Mouse (Mus musculus) thymus, postnatal 14 days (tissue): ENCODE measurements around the gene Pde4d.
A peak's percentile ranks its signal among the peaks of the same experiment; 100 is the strongest.

Source experiments
- DNase-seq: peaks from one replicate; pipeline ENCODE4 v3.0.0; 2021

The Pde4d gene

DNA sequence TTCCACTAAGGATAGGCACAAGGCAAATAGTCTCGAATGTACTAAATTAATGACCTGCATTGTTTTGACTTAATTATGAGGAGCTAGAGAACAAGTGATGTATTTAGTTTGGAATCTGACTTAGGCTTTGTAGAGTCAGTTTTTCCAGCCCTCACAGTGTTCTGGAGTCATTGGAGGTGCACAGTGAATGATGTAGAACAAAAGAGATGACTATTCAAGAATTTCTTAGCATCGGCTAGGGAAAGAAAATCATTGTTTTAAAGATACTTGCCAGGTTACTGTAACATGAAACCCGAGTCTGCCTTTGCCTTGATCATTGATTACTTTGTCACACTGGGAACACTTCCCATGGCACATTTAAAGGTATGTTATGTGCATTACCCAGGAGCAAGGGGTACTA, 1089.6 kb downstream of the Pde4d start:
- DNase-seq: no peak

DNA sequence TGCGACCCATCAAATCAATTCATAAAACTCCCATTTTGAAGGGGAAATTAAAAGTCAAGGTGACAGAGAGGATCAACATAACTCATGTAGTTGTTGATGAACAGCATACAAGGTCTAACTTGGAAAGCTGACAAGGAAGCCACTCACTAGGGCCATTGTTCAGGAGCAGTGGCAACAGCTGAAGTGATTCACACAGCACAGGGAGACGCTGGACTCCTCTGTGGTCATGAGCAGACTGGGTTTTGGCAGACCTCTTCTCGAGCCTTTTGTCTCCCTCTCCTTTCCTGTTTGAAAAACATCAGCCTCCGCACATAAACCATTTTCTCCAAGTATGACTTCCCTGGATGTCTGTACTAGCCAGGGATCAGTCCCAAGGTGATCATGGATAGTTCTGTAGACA, 1094.9 kb downstream of the Pde4d start:
- DNase-seq: no peak

DNA sequence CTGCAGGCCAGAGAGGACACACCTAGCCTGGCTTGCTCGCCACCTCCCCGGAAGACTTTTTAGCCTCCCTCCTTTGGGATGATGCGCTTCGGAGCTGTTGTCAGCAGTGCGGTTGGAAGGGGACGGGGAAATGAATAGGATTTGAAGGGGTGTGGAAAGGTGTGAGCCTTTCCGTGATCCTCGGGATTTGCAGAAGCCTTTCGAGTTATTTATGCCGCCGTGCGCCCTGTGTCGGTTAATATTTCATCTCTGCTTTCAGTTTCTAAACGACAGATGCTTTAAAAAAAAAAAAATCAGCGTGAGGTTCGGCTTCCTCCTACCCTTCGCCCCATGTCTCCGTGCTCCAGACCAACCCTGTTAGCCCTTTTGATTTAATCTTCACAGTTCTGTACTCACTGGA, 1096.6 kb downstream of the Pde4d start:
- no peak for DNase-seq

DNA sequence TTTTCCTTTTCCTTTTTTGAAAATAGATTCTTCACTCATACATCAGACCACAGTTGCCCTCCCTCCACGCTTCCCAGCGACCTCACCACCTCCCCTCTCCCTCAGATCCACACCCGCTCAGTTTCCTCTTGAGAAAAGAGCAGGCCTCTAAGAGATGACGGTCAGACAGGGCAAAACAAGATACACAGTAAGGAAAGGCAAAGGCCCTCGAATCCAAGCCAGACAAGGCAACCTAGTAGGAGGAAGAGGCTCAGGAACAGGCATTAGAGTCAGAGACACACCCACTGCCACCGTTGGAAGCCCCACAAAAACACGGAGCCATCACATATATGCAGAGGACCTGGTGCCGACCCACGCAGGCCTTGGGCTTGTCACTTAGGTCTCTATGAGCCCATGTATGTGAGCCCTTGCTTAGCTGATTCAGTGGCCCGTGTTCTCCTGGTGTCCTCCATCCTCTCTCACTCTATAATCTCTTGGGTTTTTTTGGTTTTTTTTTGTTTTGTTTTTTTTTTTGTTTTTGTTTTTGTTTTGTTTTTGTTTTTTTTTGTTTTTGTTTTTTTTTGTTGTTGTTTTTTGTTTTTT, 1097.3 kb downstream of the Pde4d start:
- DNase-seq: no peak

DNA sequence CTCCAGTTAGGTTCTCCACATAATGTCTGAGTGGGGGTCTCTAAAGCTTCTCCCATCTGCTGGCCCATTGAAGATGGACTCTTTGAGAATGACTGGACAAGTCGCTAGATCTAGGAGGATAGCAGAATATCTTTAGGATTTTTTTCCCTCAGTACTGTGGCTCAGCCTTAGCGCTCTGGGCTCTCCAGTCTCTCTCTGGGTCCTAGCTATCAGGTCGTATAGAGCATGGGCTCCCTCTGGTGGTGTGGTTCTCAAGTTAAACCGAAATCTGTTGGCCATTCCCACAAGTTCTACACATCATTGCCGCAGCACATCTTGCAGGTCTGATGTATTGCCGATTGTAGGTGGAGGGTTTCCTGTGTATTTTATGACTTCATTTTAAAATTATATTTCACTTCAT, 1098.0 kb downstream of the Pde4d start:
- peak; percentile 81 for DNase-seq

DNA sequence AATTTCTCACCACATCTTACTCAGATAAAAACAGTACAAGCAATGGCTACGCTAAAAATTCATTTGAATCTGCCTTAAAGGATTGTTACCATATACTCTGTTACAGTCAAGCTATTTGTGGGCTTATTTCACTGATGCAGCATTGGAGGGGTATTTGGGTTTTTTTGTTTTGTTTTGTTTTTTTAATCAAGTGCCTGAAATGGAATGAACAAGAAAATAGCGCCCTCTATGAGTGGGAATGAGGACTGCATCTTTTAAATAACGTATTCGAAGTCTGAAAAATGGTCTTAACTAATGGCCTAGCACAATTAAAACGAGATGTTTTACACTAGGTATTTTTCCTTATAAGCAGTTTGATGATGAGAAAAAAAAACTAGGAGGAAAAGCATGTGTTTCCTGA, 1098.5 kb downstream of the Pde4d start:
- peak; percentile 23 for DNase-seq

DNA sequence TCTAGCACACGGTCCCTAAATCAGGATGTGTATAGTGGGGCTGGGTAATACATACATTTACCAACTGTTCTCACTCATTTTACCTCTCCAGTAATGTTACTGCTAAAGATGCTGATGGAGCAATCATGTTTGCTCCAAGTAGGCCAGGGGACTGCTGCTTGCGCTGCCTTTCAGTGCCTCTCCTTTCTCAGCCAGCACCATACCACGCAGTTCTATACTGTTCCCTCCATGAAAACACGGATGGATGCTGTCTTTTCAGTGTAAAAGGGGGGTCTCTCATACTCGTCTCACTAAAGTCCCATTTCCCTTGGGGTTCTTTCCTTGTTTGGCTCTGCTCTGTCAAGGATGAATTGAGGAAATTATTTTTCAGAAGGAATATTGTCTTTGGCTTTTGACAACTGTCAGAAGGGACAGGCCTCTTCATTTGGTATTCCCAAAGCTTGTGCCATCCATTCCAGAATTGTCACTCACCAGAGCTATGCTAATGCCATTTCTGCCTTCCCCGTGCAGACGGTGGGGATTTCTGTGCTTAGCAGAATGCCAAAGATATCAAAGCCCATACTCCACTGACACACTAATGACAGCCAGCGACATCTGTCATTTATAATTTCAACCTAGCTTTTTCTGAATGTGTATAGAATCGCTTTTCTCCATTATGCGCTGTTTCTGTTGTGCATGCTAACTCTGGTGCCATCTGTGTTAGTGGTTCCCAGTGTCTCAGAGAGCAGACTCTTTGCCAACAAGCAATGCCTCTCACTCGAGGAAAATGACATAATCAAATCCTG, 1099.2 kb downstream of the Pde4d start:
- no peak for DNase-seq

DNA sequence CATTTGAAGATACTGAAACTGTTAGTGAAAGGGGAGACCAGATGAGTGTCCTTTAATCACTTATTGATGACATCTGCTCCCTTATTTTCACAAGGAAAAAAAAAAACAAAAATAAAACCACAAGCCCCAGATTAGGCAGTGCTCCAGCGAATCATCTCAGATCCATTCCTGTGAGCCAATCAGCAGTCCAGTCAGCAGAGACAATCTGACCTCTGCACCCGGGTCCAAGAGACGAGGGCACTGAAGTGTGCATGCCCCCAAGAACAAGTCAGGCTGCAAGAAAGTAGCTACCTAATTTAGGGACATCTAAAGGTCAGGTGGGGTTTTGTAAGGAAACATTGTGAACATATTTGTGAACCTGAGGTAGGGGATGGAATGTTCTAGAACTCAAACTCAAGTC, 1102.1 kb downstream of the Pde4d start:
- DNase-seq: no peak

DNA sequence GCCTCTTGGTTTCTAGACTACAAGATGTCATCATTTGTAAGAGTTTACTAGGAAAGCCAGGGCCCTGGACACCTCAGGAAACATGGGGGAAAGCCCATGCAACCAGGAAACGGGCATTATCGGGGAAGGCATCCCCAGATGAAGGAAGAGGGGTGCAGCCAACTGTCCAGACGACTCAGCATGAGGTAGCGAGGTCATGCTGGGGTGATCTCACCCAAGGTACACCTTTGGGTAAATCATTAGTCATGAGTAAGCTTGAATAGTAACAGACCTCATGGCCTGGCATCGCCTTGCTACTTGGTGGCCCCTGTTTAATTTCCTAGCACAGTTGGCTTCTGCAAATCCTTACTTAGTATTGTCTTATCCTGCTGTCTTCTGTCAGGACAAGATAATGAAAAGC, 1105.8 kb downstream of the Pde4d start:
- DNase-seq: no peak

DNA sequence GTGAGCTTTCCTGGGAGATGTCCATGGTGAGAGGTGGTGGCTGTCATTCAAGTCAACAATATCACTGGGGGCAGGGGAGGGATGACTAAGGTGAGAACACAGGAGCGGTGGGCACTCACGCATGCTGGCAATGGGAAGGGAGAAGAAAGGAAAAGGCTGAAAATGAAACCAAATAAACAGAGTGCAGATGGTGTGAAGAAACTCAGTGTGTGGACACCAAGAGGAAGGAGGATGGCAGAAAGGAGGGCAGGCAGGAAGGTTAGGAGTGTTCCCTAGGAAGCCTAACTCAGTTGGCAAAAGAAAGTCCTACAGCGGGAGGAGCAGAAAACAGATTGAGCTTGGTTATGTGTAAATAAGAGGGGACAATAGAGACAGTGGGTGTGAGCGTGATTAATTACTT, 1107.1 kb downstream of the Pde4d start:
- DNase-seq: no peak

DNA sequence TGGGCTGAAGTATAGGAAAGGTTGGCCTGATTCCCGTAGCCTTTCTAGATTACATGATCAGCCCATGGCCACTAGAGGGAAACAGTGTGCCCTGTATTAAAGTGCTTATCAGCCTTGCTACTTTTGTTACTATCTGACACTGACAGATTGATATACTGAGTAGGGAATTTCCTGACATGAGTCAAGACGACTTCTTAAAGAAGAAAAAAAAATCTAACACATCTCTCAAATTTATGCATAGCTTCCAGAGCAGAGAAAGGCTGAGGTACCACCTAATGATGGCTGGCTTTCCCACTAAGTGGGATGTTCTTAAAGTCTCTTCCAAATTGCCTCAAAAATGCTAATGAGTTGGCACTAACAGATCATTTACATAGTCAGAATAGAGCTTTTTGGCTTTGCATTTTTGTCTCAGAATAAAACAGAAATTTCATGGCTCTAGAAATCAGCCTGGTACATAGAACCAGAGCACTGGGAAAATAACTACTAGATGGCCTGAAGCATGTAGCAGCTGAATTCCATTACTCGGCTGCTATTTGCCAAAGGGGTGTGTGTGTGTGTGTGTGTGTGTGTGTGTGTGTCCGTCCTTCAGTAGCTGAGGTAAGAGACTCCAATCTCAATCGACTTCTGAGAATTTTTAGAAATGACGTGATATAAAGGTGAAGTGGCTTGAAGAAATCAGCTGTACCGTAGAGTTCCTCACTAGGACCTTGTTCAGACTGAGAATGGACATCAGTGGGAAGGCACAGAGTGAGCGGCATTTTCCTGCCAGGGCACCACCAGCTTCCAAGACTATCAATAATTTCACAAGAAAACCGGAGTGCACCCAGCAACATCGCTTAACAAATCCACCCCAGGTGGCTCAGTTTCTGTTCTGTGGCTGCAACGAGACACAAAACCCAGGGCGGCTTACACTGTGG, 1108.9 kb downstream of the Pde4d start:
- peak; percentile 16 for DNase-seq

DNA sequence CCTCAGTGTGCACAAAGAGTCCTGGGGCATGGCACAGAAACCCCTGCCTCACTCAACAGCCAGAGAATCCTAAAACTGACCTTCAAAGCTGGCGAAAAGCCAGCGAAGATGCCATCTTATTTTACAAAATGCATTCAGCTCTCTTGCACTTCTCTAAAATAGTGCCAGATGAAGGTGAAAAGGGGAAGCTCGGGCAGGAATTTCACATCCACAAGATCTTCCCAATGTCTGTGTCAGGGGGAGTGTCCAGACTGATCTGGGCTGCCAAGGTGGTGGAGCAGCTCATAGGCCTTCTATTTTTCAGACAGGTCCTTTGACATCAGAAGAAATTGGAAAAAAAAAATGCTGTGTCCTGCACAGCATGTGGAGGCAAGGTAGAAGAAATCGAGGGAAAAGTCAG, 1110.5 kb downstream of the Pde4d start:
- DNase-seq: no peak

DNA sequence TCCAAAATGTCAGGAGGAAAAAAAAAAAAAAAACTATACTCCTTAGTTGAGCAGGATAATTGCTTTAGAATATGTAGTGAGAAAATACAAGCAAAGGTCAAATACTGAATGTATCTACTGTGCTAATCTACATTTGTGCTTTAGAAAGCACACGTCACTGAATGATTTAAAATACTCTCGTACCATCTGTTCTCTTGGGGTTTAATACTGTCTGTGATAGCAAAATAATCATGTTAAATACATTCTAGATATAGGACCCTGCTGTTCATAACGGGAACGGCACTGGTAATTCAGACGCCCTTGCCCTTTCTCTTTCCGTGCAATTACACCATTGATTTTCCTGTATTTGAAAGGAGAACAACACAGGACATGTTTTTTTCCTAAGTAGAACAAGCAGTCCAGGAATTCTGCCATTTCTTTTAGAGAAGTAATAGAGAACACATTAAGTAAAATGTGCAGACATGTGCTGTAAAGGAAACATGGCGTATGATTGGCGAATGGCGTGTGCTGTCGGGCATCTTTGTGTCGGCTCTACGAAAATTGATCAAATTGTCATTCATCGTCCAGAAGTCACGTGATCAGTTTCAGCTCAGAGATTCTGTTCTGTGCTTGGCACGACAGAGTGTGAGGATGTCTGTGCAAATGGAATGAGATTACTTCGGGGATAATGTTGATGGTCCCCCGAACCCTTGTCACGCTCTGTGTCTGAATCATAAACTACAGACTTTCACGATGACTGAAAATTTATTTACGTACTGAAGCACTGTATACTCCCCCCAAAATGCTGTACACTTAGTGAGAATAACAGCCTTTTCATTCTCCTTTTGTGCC, 1119.1 kb downstream of the Pde4d start:
- no peak for DNase-seq

DNA sequence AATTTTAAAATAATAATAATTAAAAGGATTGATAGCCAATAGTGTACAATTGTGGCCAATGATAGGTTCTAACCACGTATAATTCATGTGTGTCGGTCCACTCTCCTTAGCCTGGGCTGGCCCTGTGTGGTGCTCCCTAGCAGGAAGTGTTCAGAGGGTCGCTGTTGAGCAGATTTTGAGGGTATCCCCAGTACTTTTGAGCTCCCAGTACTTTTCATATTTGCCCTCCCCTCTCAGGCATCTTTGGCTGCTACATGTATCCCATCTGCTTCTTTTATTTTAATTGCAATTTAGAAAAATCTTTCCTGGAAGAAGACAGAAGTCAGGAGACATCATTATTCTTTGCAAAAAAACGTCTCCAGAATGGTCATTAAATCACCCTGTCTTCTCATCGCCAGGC, 1119.7 kb downstream of the Pde4d start:
- DNase-seq: no peak

DNA sequence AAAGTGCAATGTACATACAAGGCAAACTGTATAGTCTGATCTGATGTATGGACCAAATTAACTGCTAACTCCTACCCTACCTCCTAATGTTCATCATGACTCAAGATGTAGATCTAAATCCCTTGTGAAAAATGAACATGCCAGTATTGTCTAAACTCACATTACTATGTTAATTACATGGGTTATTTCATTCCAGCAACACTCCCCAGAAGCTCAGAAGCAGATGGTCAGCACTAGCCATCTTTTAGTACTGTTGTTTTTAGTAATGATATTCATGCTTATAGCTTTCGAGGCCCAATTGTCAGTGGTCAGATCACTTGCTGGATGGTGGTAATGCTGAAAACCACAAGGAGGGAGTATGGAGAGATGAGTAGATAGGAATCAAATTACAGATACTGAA, 1127.0 kb downstream of the Pde4d start:
- no peak for DNase-seq

DNA sequence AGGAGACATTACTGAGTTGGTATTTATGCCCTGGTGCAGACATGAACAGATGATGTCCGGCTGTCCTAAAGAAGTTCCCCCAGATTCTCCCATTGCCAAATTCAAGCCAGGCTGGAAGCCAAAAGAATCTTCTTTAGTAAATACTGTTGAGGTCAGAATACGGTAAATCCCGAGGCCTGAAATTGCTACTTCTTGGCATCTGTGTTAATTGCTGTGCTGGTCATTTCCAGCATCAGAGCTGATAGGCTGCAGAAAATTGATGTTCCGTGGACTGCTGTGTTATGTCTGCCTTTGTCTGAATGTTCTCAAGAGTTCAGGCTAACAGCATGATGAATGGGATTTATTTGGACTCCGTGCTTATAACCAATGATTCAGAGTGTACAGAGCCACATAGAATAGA, 1127.7 kb downstream of the Pde4d start:
- no peak for DNase-seq

DNA sequence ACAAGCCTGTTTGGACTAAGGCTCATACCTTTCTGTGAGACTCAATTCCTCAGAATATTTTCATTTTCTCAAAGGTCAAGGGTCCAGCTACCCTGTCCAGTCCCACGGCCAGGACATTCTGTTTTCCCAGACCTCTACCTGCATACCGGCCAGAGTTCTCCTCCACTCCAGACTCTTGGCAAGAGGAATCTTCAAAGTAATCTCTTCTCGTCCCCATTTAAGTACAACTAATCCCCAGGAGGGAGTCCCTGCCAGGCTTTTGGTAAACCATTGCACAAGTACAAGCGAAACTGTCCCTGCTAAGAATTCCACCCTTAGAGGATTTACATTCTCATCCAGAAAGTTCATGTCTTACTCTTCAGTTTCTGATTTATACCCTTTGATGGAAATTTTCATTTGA, 1128.2 kb downstream of the Pde4d start:
- no peak for DNase-seq

DNA sequence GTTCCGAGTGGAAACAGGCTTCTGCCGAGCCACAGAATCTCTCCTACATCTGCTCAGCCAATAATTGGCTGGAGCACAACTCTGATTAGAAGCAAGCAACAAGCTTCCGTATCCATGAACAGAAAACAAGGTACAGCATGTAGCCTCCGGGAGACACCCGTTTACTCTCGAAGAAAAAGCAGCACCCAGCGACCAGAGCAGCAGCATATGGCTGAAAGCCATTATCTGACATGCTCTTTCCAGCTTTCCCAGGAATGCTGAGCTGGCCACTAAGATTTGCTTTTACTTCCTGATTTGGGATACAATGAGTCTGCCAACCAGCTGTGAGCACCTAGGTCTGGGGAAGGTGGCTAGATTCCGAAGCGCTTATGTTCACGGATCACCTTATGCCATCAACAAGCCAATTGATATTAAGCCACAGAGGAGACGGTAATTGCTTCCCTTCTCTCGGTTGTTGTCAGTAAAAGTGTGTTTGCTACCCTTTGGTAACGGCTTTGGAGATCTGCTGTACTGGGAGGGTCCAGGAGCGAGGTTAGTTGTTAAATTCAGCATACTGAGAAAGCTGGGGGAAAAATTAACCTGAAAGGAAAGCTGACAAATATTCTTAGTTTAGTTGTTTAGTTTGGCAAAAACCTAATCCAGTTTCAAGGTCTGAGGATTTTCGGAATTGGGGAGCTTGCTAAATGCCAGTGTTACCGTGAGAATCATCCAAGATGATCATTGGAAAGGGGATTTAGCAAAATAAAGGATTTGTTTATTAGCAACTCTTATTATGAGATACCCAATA, 1131.7 kb downstream of the Pde4d start:
- DNase-seq: no peak

DNA sequence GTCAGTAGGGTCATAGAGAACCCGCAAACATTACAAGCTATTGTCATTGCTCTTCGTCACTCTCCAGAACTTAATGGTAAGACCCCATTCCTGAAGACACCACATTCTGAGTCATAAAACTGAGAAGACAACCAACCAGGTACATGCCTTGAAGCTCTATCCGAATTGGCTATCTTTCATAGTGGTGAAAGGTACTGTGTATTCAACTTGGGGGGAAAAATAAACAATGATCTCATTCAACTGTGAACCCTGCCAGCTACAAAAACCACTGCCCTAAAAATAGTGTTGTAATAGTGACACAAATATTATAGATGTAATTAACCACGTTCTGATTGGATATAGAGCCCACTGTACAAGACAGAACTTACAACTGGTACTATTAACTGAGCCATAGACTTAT, 1140.3 kb downstream of the Pde4d start:
- no peak for DNase-seq

DNA sequence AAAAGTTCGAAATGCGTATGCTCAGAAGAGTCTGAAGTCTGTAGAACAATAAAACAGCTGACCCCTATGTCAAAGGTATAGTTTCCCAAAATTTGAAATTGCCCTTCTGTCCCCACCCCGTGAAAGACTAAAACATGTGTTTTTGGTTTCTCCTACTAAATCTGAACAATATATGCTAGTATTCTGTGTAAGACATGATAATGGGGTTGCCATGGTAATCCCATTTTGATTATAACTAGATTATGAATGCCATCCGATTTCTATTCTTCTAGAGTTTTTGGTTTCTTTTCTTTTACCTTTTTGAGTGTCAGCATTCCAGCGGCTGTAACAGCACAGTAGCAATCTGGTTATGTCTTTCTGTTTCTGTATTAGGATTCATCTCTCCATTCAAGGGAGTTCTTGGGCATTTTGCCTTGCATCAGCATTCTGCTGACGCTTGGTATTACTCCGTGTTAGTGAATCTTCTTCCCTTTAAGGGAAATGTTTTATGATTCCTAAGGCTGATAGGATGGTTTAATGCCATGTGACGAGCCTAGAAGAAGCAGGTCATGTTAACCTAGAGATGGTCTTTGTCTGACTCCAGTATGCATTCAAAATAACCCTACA, 1142.5 kb downstream of the Pde4d start:
- DNase-seq: no peak

DNA sequence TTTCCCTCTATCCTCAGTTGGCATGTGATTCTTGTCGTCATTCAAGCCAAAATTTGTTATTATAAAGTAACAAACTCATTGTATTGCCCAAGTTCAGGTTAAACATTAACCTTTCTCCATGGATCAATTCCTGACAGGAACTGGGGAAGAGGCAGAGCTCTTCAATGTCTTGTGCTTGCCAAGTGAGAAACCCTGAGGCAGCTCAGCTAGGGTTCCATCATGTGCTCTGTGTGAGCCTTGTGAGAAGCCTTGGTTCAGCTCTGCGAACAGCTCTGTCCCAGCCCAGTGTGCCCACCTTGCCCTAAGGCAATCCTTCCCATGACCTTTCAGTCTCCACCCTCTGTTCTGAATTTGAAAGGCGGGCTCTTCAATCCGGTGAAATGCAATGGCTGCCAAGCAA, 1150.0 kb downstream of the Pde4d start:
- DNase-seq: no peak

DNA sequence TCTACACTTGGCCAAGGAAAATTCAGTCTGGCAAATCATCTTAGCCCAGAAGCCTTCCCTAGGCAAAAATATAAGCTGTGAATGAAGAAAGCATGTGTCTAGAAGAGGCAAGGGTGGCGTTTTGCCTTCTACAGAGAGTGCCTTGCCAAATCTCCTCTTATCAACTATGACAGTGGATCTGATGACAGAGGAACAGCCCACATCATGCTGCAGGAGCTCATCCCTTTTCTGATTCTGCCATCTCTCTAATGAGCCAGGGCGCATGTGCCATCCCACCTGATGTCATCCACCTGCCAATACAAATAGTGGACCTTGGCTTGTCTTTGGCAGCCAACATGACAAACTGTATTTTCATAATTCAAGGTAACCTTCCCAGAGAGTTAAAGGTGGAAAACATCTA, 1154.3 kb downstream of the Pde4d start:
- no peak for DNase-seq
